Mouse (Mus musculus) heart, embryonic 10.5 days (tissue): Measurements from ENCODE around the gene Hid1. TPM values are rescaled to one million over a fixed set of nuclear protein-coding genes. Genes with fewer than 3 reads are reported as not detected.

ENCODE experiments used
- DNase-seq: peaks from one replicate; pipeline ENCODE4 v3.0.0-alpha.2; 2017; ENCODE audit warnings: low spot score
- H3K27ac ChIP-seq: fragments of 300-500 bp; sonication (generic); 2 replicates; pipeline ENCODE4 v1.5.1; 2016; ENCODE audit warnings: mild to moderate bottlenecking
- H3K27me3 ChIP-seq: fragments of 300-500 bp; sonication (generic); 2 replicates; pipeline ENCODE4 v1.6.1; 2016; ENCODE audit warnings: mild to moderate bottlenecking; ENCODE audit not compliant: poor library complexity, insufficient read depth, severe bottlenecking
- H3K36me3 ChIP-seq: fragments of 300-500 bp; sonication (generic); 2 replicates; pipeline ENCODE4 v1.6.1; 2016; ENCODE audit warnings: mild to moderate bottlenecking, moderate library complexity
- H3K4me1 ChIP-seq: fragments of 300-500 bp; sonication (generic); 2 replicates; pipeline ENCODE4 v1.6.1; 2016; ENCODE audit warnings: mild to moderate bottlenecking
- H3K4me3 ChIP-seq: fragments of 300-500 bp; sonication (generic); 2 replicates; pipeline ENCODE4 v1.5.1; 2016; ENCODE audit warnings: mild to moderate bottlenecking, moderate library complexity
- H3K9me3 ChIP-seq: fragments of 300-500 bp; sonication (generic); 2 replicates; pipeline ENCODE4 v1.6.1; 2016; ENCODE audit warnings: mild to moderate bottlenecking, moderate library complexity
- WGBS: fragments of 180-500 bp; shearing (Covaris S2); methylation state at CpG from one replicate; pipeline ENCODE4 v1.1.7; 2016; 5-methylcytosine and 5-hydroxymethylcytosine counted together
- polyA plus RNA-seq: library from polyadenylated mRNA; unstranded; fragments of >200 nt; fragmentation: Nextera tagmentation; extraction: Ambion mirVana; gene quantifications from 2 replicates; pipeline ENCODE4 v1.2.1, GENCODE M21; 2016

Gene Hid1
- polyA plus RNA-seq, 1 experiment from 2014 or later = 5.5 TPM

DNA sequence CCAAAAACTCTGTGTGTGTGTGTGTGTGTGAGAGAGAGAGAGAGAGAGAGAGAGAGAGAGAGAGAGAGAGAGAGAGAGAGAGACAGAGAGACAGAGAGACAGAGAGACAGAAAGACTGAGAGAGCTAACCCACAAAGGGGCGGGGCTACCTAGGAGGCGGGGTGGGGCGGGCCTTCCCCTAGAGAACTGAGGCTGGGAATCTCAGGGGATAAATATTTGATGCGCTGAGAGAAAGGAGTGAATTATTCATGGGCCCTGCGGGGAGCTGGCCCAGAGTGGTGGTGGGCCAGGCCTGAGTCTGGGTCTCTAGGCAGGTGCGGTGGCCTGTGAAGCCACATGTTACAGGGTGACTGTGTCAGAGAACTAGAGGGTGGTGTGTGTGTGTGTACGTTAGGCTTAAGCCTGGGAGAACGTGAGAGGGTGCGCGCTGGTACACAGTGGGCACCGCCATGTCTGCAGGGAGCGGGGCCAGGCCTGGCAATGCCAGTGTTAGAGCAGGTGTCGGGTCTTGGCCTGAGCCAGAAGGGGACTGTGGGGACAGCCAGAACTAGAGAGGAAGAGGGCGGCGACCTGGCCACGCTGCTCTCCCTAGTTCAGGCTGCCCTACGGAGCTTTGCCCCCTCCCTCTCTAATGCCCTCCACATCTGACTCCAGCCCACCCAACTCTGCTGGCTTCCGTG, 47.7 kb downstream of the Hid1 start:
- DNase-seq = no peak
- H3K4me1 ChIP-seq = peaks cover 40% of the 10 kb centered on the region
- no peak overlapping the region for H3K27ac ChIP-seq
- no peaks in the 10 kb centered on the region for H3K9me3 ChIP-seq
- no peak overlapping the region for H3K4me3 ChIP-seq
- no peaks in the 10 kb centered on the region for H3K36me3 ChIP-seq
- WGBS = 6% methylated on average over 18 of the region's 18 CpGs
- peaks cover 100% of the 10 kb centered on the region for H3K27me3 ChIP-seq

DNA sequence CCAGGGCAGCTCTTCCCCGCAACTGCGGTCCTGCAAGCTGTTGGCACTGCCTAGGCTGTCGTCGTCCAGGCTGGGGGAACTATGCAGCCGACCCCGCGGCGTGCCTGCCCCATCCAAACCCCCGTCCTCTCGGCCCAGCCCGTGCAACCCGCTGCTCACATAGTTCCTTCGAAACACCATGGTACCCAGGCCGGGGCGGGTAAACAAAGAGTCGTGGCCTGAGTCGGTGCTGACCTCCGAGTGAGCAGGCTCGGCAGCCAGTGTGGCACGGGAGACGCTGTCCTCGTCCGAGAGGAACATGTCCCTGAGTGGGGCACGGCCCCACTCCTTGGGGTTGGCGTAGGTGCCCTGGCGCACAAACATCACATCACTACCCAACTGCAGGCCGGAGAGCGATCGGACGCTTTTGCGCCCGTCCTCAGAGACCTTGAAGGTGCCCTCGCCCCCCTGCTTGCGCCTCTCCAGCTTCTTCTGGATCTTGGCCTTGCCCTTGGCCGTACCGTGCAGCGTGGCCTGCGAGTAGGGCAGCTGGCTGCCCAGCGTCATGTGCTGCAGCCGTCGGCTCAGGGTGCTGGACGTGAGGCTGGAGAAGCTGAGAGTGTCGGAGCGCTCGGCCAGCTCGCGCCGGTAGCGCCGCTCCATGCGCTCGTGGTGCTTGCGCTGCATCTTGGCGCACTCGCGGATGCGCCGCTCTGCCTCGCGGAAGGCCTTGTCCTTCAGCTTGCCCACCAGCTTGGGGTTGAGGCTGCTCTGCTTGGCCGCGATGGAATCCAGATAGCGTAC, 49.1 kb downstream of the Hid1 start:
- Histone ChIP-seq H3K9me3 (no peaks in the 10 kb centered on the region), H3K27me3 (peaks cover 100% of the 10 kb centered on the region), H3K4me3 (peak overlapping the region; percentile 40), H3K4me1 (peaks cover 40% of the 10 kb centered on the region), H3K27ac (no peak overlapping the region), H3K36me3 (no peaks in the 10 kb centered on the region)
- 4% methylated on average over 63 of the region's 63 CpGs for WGBS
- DNase-seq = no peak

DNA sequence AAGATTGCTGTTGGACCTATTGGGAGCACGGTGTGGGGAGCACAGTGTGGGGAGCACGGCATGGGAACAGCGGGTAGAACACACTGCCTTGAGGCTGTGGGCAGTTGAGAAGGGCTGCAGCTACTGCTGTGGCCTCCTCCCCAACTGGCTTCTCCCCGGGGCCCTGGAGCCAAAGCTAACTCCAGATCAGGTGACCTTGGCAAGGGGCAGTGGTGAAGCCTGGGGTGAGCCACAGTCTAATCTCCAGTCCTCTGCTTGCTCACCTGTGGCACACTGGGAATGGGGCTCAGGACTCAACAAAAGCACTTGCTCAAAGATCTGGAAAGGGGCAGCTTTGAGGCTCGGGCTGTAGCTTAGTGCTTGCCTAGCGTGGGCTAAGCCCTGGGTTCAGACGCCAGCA, 50.4 kb downstream of the Hid1 start:
- H3K27me3 ChIP-seq = peaks cover 100% of the 10 kb centered on the region
- WGBS = 60% methylated on average over 7 of the region's 7 CpGs
- no peak for DNase-seq
- no peaks in the 10 kb centered on the region for H3K36me3 ChIP-seq
- H3K27ac ChIP-seq = no peak overlapping the region
- peaks cover 35% of the 10 kb centered on the region for H3K4me1 ChIP-seq
- no peaks in the 10 kb centered on the region for H3K9me3 ChIP-seq
- no peak overlapping the region for H3K4me3 ChIP-seq

DNA sequence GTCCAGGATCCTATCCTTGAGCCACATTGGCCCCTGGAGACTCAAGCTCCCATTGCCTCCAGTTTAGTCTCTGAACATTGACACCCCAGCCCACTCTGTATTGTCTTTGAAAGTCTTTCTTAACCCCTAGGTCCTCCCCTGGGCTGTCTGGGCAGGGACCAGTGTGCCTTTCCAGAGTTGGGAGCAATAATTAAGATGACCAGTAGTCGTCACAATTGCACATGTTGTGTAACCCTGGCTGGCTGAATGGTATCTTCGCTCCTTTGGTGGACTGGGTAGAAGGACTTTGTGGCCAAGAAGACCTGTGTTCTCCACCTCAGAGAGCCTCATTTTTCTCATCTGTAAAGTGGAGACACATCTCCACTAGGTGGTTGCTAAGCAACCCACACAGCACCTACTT, 53.3 kb downstream of the Hid1 start:
- Histone ChIP-seq H3K36me3 (no peaks in the 10 kb centered on the region), H3K9me3 (no peaks in the 10 kb centered on the region), H3K27ac (no peak overlapping the region), H3K27me3 (peaks cover 82% of the 10 kb centered on the region), H3K4me1 (peaks cover 16% of the 10 kb centered on the region), H3K4me3 (no peak overlapping the region)
- WGBS = 41% methylated on average over 2 of the region's 2 CpGs
- no peak for DNase-seq

DNA sequence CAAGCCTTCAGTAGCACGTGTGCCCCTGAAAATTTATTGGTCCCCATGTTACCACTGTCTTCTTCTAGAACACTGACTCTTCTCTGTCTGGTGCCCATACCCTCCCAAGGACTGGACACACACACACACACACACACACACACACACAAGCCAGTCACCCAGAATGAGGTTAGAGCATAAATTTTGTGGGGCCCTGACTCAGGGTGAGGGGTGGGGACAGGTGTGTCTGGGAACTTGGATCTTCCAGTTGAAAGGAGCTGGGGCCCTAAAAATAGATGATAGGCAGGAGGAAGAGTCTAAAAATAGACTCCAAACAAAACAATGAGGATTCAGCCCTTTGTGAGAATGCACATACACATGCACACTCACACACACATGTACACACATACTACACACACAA, 58.8 kb downstream of the Hid1 start:
- Histone ChIP-seq H3K4me1 (peaks cover 30% of the 10 kb centered on the region), H3K36me3 (no peaks in the 10 kb centered on the region), H3K27me3 (peaks cover 64% of the 10 kb centered on the region), H3K4me3 (no peak overlapping the region), H3K9me3 (no peaks in the 10 kb centered on the region), H3K27ac (no peak overlapping the region)
- WGBS = 74% methylated on average over 1 of the region's 1 CpGs
- no peak for DNase-seq

DNA sequence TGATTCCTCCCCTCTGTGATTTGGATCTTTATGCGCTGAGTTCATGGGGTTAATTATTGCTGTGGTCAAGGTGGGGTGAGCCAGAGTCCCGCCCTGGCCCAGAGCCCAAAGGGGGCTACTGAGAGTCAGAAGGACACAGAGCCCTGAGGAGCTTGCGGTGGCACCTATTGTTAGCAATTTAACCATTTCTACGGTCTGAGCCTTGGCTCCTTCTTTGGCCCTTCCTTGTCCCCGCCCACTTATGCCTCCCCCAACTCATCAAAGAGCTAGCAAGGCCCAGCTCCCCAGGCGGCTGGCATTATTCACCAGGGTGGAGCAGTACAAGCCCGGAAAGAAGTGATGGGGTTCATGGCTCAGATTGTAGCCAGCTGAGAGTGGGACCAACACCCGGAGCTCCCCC, 60.7 kb downstream of the Hid1 start, which contains the start of gene Otop2:
Gene Otop2, plus strand, starts transcription at position 301 of the 400 bp plus-strand sequence.
- Histone ChIP-seq H3K27ac (peak within 1 kb of the TSS; percentile 36; the same call in 1 of the 2 replicates), H3K9me3 (no peaks in the 10 kb centered on the region), H3K36me3 (no peaks in the 10 kb centered on the region), H3K27me3 (peaks cover 45% of the 10 kb centered on the region), H3K4me3 (no peak within 1 kb of the TSS; the same call in 1 of the 2 replicates), H3K4me1 (peaks cover 30% of the 10 kb centered on the region)
- no peak for DNase-seq
- WGBS = 32% methylated on average over 8 of the region's 8 CpGs

DNA sequence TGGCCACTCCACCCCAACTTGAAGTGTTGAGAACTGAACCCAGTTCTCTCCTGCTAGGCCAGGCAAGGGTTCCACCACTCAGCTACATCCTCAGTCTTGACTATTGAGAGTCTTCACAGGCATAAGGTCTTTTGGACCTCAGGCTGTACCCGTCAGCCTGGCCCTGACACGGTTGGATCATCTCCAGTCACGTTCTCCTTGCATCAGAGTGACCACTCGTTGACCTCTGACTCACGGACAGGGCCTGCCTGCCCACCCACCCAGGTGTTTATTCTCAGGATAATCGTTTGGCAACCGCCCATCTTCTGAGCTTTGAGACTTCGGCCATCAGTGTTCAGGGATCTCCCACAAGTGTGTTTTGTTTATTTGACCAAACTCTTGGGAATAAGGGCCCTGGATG, 64.4 kb downstream of the Hid1 start:
- WGBS = 59% methylated on average over 8 of the region's 8 CpGs
- H3K4me3 ChIP-seq = no peak overlapping the region
- DNase-seq = no peak
- H3K9me3 ChIP-seq = no peaks in the 10 kb centered on the region
- H3K27ac ChIP-seq = no peak overlapping the region
- no peaks in the 10 kb centered on the region for H3K36me3 ChIP-seq
- peaks cover 15% of the 10 kb centered on the region for H3K4me1 ChIP-seq
- peaks cover 44% of the 10 kb centered on the region for H3K27me3 ChIP-seq

DNA sequence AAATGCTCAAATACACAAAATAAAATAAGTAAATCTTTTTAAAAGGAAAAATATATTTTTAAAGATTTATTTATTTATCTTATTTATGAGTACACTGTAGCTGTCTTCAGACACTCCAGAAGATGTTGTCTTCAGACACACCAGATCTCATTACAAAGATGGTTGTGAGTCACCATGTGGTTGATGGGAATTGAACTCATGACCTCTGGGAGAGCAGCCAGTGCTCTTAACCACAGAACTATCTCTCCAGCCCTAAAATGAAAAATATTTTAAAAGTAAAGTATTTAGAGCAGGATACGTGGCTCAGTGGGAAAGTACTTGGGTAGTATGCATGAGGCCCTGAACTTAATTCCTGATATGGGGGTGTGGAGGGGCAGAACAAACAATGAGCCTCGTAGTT, 66.2 kb downstream of the Hid1 start:
- peaks cover 44% of the 10 kb centered on the region for H3K27me3 ChIP-seq
- WGBS = 86% methylated on average over 2 of the region's 2 CpGs

DNA sequence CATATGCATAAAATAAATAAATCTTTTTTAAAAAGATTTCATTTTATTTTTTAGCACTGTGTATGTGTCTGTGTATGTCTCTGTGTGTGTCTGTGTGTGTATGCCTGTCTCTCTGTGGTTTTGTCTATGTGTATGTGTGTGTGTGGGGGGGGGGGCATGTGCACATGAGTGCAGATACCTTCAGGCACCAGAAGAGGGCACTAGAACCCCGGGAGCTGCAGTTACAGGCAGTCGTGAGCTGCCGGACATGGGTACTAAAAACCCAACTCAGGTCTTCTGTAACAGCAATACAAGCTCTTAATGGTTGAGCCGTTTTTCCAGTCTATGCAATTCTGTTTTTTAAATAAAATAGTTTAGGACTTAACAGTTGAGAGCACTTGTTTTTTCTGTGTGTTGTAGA, 66.8 kb downstream of the Hid1 start:
- H3K27me3 ChIP-seq = peaks cover 44% of the 10 kb centered on the region
- H3K27ac ChIP-seq = no peak overlapping the region
- no peaks in the 10 kb centered on the region for H3K9me3 ChIP-seq
- 76% methylated on average over 4 of the region's 4 CpGs for WGBS
- H3K36me3 ChIP-seq = no peaks in the 10 kb centered on the region
- no peak overlapping the region for H3K4me3 ChIP-seq
- no peak for DNase-seq
- peaks cover 18% of the 10 kb centered on the region for H3K4me1 ChIP-seq

More for the DNA sequence above, 66.2 kb downstream of the Hid1 start:
- H3K4me1 ChIP-seq = peaks cover 21% of the 10 kb centered on the region
- no peak overlapping the region for H3K27ac ChIP-seq
- no peak overlapping the region for H3K4me3 ChIP-seq
- H3K36me3 ChIP-seq = no peaks in the 10 kb centered on the region
- DNase-seq = no peak
- no peaks in the 10 kb centered on the region for H3K9me3 ChIP-seq

DNA sequence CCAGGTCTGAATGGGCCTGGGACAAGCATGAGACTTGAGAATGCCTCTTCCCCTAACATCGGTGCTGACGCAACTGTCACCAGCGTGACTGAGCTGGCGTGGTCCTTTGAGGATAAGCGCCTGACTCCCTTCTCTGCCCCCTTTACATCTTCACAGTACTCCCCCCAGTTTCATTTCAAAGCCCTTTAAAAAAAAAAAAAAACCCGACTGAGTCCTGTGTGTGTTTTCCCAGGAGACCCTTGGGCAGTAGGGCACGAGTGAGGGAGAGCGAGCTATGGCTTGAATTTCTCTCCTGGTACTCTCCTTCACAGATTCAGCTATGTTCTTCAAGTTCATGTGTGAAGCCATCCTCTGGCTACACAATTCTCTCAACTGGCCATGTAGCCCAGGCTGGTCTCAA, 69.4 kb downstream of the Hid1 start:
- H3K4me3 ChIP-seq = no peak overlapping the region
- peaks cover 46% of the 10 kb centered on the region for H3K27me3 ChIP-seq
- no peaks in the 10 kb centered on the region for H3K36me3 ChIP-seq
- H3K27ac ChIP-seq = no peak overlapping the region
- no peak for DNase-seq
- 61% methylated on average over 8 of the region's 8 CpGs for WGBS
- peaks cover 19% of the 10 kb centered on the region for H3K4me1 ChIP-seq
- H3K9me3 ChIP-seq = no peaks in the 10 kb centered on the region

Other genes with a start within 250 kb of the Hid1 start
- gene Cd300lf, start 233.8 kb downstream of the Hid1 start, polyA plus RNA-seq = 0.08 and 0.27 TPM in 2 replicates
- 29.5 and 74.6 TPM in 2 replicates for gene Slc9a3r1, start 204.4 kb downstream of the Hid1 start, polyA plus RNA-seq
- 9.6 TPM in 2 replicates for gene Tmem104, start 180.3 kb downstream of the Hid1 start, polyA plus RNA-seq
- gene Nat9, start 179.9 kb downstream of the Hid1 start, polyA plus RNA-seq = 15.8 and 17.0 TPM in 2 replicates
- gene Grin2c, start 100.5 kb downstream of the Hid1 start, polyA plus RNA-seq = 0.23 and 0.65 TPM in 2 replicates
- 14.3 and 16.5 TPM in 2 replicates for gene Fdxr, start 90.7 kb downstream of the Hid1 start, polyA plus RNA-seq
- 0.64 and 1.3 TPM in 2 replicates for gene Fads6, start 70.1 kb downstream of the Hid1 start, polyA plus RNA-seq
- not detected in 2 replicates for gene Otop2, start 60.6 kb downstream of the Hid1 start, polyA plus RNA-seq
- gene Ush1g, start 45.7 kb downstream of the Hid1 start, polyA plus RNA-seq = 0.26 and 0.34 TPM in 2 replicates
- gene Otop3, start 33.0 kb downstream of the Hid1 start, polyA plus RNA-seq = 0.05 TPM in 1 of 2 replicates, not detected in the other
- 8.2 and 11.3 TPM in 2 replicates for gene Cdr2l, start 14.2 kb upstream of the Hid1 start, polyA plus RNA-seq
- gene Mrpl58, start 36.0 kb upstream of the Hid1 start, polyA plus RNA-seq = 184 and 202 TPM in 2 replicates
- gene Atp5h, start 52.2 kb upstream of the Hid1 start, polyA plus RNA-seq = 1,131 and 1,417 TPM in 2 replicates
- gene Kctd2, start 52.4 kb upstream of the Hid1 start, polyA plus RNA-seq = 12.3 and 13.3 TPM in 2 replicates
- 0.19 and 0.23 TPM in 2 replicates for gene Trim80, start 72.8 kb upstream of the Hid1 start, polyA plus RNA-seq
- 0.33 and 0.36 TPM in 2 replicates for gene Slc16a5, start 94.7 kb upstream of the Hid1 start, polyA plus RNA-seq
- gene Armc7, start 107.9 kb upstream of the Hid1 start, polyA plus RNA-seq = 5.4 and 7.6 TPM in 2 replicates
- gene Nt5c, start 124.1 kb upstream of the Hid1 start, polyA plus RNA-seq = 79.3 and 95.0 TPM in 2 replicates
- 451 and 471 TPM in 2 replicates for gene Jpt1, start 146.6 kb upstream of the Hid1 start, polyA plus RNA-seq
- gene Sumo2, start 168.5 kb upstream of the Hid1 start, polyA plus RNA-seq = 713 and 931 TPM in 2 replicates
- gene Nup85, start 196.7 kb upstream of the Hid1 start, polyA plus RNA-seq = 179 and 208 TPM in 2 replicates
- 105 and 108 TPM in 2 replicates for gene Mrps7, start 236.2 kb upstream of the Hid1 start, polyA plus RNA-seq
- gene Gga3, start 236.3 kb upstream of the Hid1 start, polyA plus RNA-seq = 25.4 and 25.7 TPM in 2 replicates
- gene Mif4gd, start 245.2 kb upstream of the Hid1 start, polyA plus RNA-seq = 19.6 and 22.7 TPM in 2 replicates